Mouse (Mus musculus): ENCODE data around the gene Slc1a5.

Gene Slc1a5

GRCm38 (mm10) chr7:16819794-16820193 lies 38.7 kb downstream of the Slc1a5 start:
- DNase-seq (ENCODE audit: low read depth, low spot score): no peak

- no peak for DNase-seq (ENCODE audit: low read depth, low spot score)
Observed at GRCm38 (mm10) chr7:16820271-16820763, 39.2 kb downstream of the Slc1a5 start.

- DNase-seq (ENCODE audit: low read depth, low spot score): no peak
Observed at GRCm38 (mm10) chr7:16821091-16821490, 40.0 kb downstream of the Slc1a5 start.

GRCm38 (mm10) chr7:16821669-16822101 lies 40.5 kb downstream of the Slc1a5 start:
- DNase-seq (ENCODE audit: low read depth, low spot score): no peak

- DNase-seq (ENCODE audit: low read depth, low spot score): no peak
Observed at GRCm38 (mm10) chr7:16823734-16824133, 42.6 kb downstream of the Slc1a5 start.

GRCm38 (mm10) chr7:16825785-16826184 lies 44.6 kb downstream of the Slc1a5 start:
- peak; percentile 44 for DNase-seq (ENCODE audit: low read depth, low spot score)

GRCm38 (mm10) chr7:16826571-16826970 lies 45.4 kb downstream of the Slc1a5 start:
- no peak for DNase-seq (ENCODE audit: low read depth, low spot score)

- DNase-seq (ENCODE audit: low read depth, low spot score): no peak
Observed at GRCm38 (mm10) chr7:16827274-16827673, 46.1 kb downstream of the Slc1a5 start.

GRCm38 (mm10) chr7:16830449-16830848 lies 49.3 kb downstream of the Slc1a5 start:
- no peak for DNase-seq (ENCODE audit: low read depth, low spot score)

GRCm38 (mm10) chr7:16837916-16838803 lies 57.0 kb downstream of the Slc1a5 start:
- no peak for DNase-seq (ENCODE audit: low read depth, low spot score)

GRCm38 (mm10) chr7:16838804-16839426 lies 57.8 kb downstream of the Slc1a5 start:
- no peak for DNase-seq (ENCODE audit: low read depth, low spot score)

- DNase-seq (ENCODE audit: low read depth, low spot score): no peak
Observed at GRCm38 (mm10) chr7:16839427-16840108, 58.4 kb downstream of the Slc1a5 start.

- no peak for DNase-seq (ENCODE audit: low read depth, low spot score)
Observed at GRCm38 (mm10) chr7:16840109-16840491, 59.0 kb downstream of the Slc1a5 start.

- no peak for DNase-seq (ENCODE audit: low read depth, low spot score)
Observed at GRCm38 (mm10) chr7:16841078-16841477, 59.9 kb downstream of the Slc1a5 start.

- DNase-seq (ENCODE audit: low read depth, low spot score): peak; percentile 86
Observed at GRCm38 (mm10) chr7:16841561-16842560, 60.7 kb downstream of the Slc1a5 start.

- peak; percentile 91 for DNase-seq (ENCODE audit: low read depth, low spot score)
Observed at GRCm38 (mm10) chr7:16842645-16843063, 61.5 kb downstream of the Slc1a5 start, which contains the start of gene Prkd2. Gene Prkd2, plus strand, starts transcription at chr7:16842902.

GRCm38 (mm10) chr7:16843441-16844171 lies 62.5 kb downstream of the Slc1a5 start:
- peak; percentile 75 for DNase-seq (ENCODE audit: low read depth, low spot score)

- no peak for DNase-seq (ENCODE audit: low read depth, low spot score)
Observed at GRCm38 (mm10) chr7:16844696-16845071, 63.5 kb downstream of the Slc1a5 start.

- DNase-seq (ENCODE audit: low read depth, low spot score): peak; percentile 70
Observed at GRCm38 (mm10) chr7:16845072-16845819, 64.1 kb downstream of the Slc1a5 start.
